ENCODE assay signal across 12 mouse cellular contexts in genomic region chr3:130962701-130963472, GRCm38 (mm10).
DNase-seq lines count a peak whose midpoint lies in the region; ATAC-seq and TF ChIP-seq lines count a peak whose summit lies in the region.
"Had no signal": no experiment of that assay in that cellular context is flagged by ENCODE, and none has a peak within 500 bp of the region (broad histone marks: within the 10 kb centered on the region; RNA-seq: fewer than 3 reads in every experiment).

No protein-coding gene starts in this region.

- peak overlapping the region; percentile 65 for H3K27ac ChIP-seq in forebrain, embryonic 16.5 days (ENCODE audit: low read length)
- peak overlapping the region; percentile 92 for H3K27ac ChIP-seq in midbrain, embryonic 13.5 days

- no peaks in the 10 kb centered on the region for H3K36me3 ChIP-seq in E14TG2a.4 (ENCODE audit: insufficient read depth, low read length)
- no peaks in the 10 kb centered on the region for H3K36me3 ChIP-seq in forebrain, embryonic 16.5 days (ENCODE audit: control insufficient read depth, insufficient read depth)
- H3K36me3 ChIP-seq in midbrain, embryonic 13.5 days, result no peaks in the 10 kb centered on the region
- H3K36me3 ChIP-seq: G1E had no signal

- peak overlapping the region; percentile 50 for H3K4me2 ChIP-seq in forebrain, embryonic 16.5 days (ENCODE audit: low read length)
- H3K4me2 ChIP-seq in midbrain, embryonic 13.5 days (replicated peaks), result peak overlapping the region; percentile 49

- peak; percentile 94 for DNase-seq in brain, embryonic 14.5 days (ENCODE audit: low read depth)
- no peak for DNase-seq in liver
- no peak for DNase-seq in lung, postnatal 36 days
- no peak for DNase-seq in frontal cortex, adult 2 months (ENCODE audit: extremely low spot score in 1 of 2, low spot score in 1 of 2)
- DNase-seq: adrenal gland, adult 8-10 months; cerebellum, adult 2 months; lung, adult 18-20 months; thymus, postnatal 36 days had no signal

- H3K4me1 ChIP-seq in E14TG2a.4 (replicated peaks; ENCODE audit: low read depth, low read length), result peaks cover 13% of the 10 kb centered on the region; the same call in 1 of the 2 replicates
- peaks cover 21% of the 10 kb centered on the region for H3K4me1 ChIP-seq in forebrain, embryonic 16.5 days (replicated peaks; ENCODE audit: control insufficient read depth, insufficient read depth, low read length)
- peaks cover 49% of the 10 kb centered on the region for H3K4me1 ChIP-seq in midbrain, embryonic 13.5 days (replicated peaks)

- H3K9ac ChIP-seq in forebrain, embryonic 16.5 days (replicated peaks; ENCODE audit: low read depth, low read length), result no peak overlapping the region; the same call in 1 of the 2 replicates
- H3K9ac ChIP-seq in midbrain, embryonic 13.5 days (replicated peaks), result no peak overlapping the region; the same call in 1 of the 2 replicates

- no peaks in the 10 kb centered on the region for H3K9me3 ChIP-seq in E14TG2a.4 (ENCODE audit: low read length)
- no peaks in the 10 kb centered on the region for H3K9me3 ChIP-seq in forebrain, embryonic 16.5 days (ENCODE audit: control insufficient read depth, low read length)
- H3K9me3 ChIP-seq in midbrain, embryonic 13.5 days, result no peaks in the 10 kb centered on the region

- 6% methylated on average over 12 of the region's 12 CpGs for WGBS in forebrain, embryonic 16.5 days
- 10% methylated on average over 12 of the region's 12 CpGs for WGBS in midbrain, embryonic 13.5 days

- TF ChIP-seq CTCF in E14TG2a.4 (conservative IDR thresholded peaks at IDR 0.05; ENCODE audit: low read length), result no peak
- TF ChIP-seq CTCF in brain, embryonic 14.5 days (IDR thresholded peaks at IDR 0.05; ENCODE audit: borderline replicate concordance, extremely low read depth, insufficient read depth, insufficient read length), result no peak

- TF ChIP-seq POLR2A in brain, embryonic 14.5 days (IDR thresholded peaks at IDR 0.05; ENCODE audit: borderline replicate concordance, extremely low read depth, insufficient read depth, insufficient read length, poor library complexity, severe bottlenecking), result no peak

- peaks cover 19% of the 10 kb centered on the region for H3K27me3 ChIP-seq in E14TG2a.4 (ENCODE audit: insufficient read depth, low read length)
- H3K27me3 ChIP-seq in forebrain, embryonic 16.5 days (replicated peaks; ENCODE audit: control insufficient read depth, insufficient read depth, low read length), result 0 out of 2 replicates have a peak, but pooled peaks cover 2% of the 10 kb centered on the region
- no peaks in the 10 kb centered on the region for H3K27me3 ChIP-seq in midbrain, embryonic 13.5 days

- 0 out of 2 replicates have a peak overlapping the region, but pooled peaks have one; percentile 46 for H3K4me3 ChIP-seq in E14TG2a.4 (replicated peaks; ENCODE audit: low read length)
- H3K4me3 ChIP-seq in forebrain, embryonic 16.5 days (replicated peaks; ENCODE audit: low read length), result peak overlapping the region; percentile 26
- H3K4me3 ChIP-seq in midbrain, embryonic 13.5 days (replicated peaks), result peak overlapping the region; percentile 21; the same call in 1 of the 2 replicates

- peak; percentile 65 for ATAC-seq in forebrain, embryonic 16.5 days
- ATAC-seq in midbrain, embryonic 13.5 days, result peak; percentile 74
